Mouse (Mus musculus) megakaryocyte-erythroid progenitor cell, adult 5-6 weeks (primary cell): ENCODE measurements around the gene Bicc1. TPM values are rescaled to one million over a fixed set of nuclear protein-coding genes. Genes with fewer than 3 reads are reported as not detected.

ENCODE experiments used
- ATAC-seq: replicated peaks from 2 replicates; pipeline ENCODE4 v1.8.0; 2016; ENCODE audit warnings: mild to moderate bottlenecking, inconsistent platforms; ENCODE audit not compliant: severe bottlenecking, poor library complexity, low FRiP score, low TSS enrichment
- total RNA-seq, 2 experiments: library from RNA; stranded (forward) in 1 of 2; stranded (reverse) in 1 of 2; fragments of 200-1000, 215-1000 nt in 1 of 2; fragments of >200 nt in 1 of 2; fragmentation: Nextera tagmentation in 1 of 2; gene quantifications; 2 replicates each; pipeline ENCODE4 v1.2.3; 2014 to 2017

Bicc1 gene
- total RNA-seq, 2 experiments from 2014 or later = not detected

DNA sequence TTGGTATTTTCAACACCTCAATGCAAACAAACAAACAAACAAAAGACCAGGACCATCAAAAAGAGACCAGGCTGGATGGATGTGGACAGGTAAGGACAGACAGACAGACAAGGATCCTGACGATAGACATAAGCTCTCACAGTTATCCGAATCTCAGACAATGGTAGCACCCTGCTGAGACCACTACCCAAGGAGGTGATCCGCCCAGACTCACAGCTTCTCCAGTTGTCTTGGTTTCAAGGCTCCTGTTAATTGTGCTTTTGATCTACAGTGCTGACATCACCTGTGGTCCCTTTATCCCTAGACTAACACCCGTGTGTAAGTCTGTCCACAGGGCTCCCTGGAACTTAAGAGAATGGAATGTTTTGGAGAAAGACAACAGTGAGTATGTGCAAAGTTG lies 9.7 kb upstream of the Bicc1 start:
- ATAC-seq = no peak

GRCm38 (mm10) chr10:71160449-71160848 lies 949 bp upstream of the Bicc1 start:
- ATAC-seq = no peak

GRCm38 (mm10) chr10:71158940-71159675 lies 392 bp downstream of the Bicc1 start:
- no peak for ATAC-seq

DNA sequence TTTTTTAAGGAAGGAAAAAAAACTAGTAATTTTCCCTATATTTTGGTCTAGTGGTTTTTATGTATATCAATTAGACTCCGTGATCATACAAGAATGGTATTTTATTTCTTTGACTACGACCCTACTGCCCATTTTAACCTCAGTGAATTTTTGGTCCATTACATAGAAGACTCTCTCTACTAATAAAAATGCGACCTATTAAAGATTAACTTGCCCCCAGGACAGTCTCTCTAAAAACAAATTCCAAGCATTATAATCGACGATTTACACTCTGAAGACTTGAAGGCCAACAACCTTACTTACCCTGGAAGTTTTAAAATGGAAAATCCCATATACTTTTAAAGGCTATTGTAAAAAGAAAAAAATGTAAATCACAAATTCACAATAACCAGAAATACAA lies 2.9 kb downstream of the Bicc1 start:
- no peak for ATAC-seq

DNA sequence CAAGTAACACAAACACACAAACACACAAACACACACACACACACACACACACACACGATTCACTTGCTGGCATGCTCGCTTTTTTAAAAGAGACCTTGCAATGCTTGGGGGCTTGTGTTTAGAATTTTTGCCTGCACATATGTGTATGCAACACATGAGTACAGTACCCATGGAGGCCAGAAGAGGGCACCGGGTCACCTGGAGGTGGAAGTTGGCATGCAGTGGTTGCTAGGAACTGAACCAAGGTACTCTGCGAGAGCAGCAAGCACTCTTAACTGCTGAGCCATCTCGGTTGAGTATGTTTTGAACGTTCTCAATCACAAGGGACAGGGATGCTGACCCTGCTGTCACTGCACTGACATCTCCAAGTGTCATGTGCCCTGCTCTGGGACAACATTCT lies 5.9 kb downstream of the Bicc1 start:
- ATAC-seq = no peak

DNA sequence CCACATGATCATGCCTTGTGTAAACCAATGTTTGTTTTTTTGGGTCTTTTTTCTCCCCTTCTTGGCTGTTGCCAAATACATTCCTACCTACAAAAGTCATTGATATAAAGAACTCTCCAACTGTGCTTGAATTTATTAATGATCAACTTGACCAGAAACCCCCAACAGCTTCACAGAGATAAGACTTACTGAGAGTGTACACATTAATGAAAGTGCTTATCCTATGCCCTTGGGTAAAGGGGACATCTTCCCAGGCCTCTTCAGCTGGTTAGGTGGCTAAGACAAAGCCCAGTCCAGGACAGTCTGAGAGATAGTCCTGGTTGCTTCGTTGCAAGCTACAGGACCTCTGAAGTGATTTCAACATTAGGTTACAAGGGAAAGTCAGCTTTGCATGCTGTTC lies 6.4 kb downstream of the Bicc1 start:
- no peak for ATAC-seq

GRCm38 (mm10) chr10:71150486-71150885 lies 9.0 kb downstream of the Bicc1 start:
- ATAC-seq = no peak

- no peak for ATAC-seq
These were observed 10.4 kb downstream of the Bicc1 start for GRCm38 (mm10) chr10:71148951-71149603.

DNA sequence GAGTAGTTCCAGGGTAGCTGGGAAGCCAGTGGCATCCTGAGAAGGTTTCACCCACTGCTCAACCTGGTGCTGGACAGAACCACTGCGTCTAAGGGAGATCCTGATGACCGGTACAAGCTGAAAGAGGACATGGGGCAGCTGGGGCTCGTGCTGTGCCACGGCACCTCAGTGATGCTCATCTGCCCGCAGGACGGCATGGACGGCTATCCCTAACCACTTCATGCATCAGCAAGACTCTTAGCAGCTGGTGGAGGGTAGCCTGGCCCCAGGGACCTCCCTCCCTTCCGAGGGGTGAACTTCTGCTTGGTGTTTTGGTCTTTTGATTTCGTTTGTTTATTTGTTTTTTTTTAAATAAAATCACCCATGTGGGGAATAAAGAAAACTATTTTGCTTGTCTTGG lies 11.3 kb downstream of the Bicc1 start:
- no peak for ATAC-seq

- ATAC-seq = no peak
These were observed 12.6 kb downstream of the Bicc1 start for GRCm38 (mm10) chr10:71146681-71147615.

DNA sequence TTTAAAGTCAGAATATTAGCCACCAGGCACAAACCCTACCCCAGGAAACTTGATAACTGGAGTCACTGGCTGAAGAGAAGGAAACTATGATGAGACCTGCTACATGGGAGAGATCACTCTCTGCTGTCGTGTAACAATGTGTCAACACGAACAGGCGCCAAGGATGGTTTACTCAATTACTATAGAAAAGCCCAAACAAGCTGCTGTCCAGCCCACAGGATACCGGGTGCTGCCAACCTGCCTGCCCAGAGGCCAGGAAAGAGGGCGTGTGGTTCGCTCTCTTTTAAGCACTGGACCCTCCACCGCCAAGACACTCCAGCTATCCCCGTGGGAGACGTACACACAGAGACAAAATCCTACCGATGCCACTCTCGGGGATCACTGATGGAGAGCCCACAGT lies 13.7 kb downstream of the Bicc1 start:
- ATAC-seq = no peak

DNA sequence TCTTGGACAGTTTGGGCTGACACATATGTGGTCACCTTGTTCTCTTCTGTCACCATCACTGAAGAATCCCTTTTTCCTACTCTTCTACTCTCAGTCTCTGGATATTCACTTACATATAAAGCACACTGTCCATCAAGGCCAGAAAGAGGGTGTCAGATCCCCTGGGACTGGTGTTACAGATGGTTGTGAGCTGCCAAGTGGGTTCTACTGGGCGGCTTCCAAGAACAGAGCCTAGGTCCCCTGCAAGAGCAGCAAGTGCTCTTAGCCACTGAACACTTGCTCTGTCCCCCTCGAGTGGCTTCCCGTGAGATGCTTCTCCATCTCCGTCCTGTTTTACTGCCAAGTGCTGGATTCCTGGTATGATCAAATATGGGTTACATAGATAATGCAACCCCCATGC lies 15.3 kb downstream of the Bicc1 start:
- ATAC-seq = no peak

GRCm38 (mm10) chr10:71142568-71142967 lies 16.9 kb downstream of the Bicc1 start:
- no peak for ATAC-seq

DNA sequence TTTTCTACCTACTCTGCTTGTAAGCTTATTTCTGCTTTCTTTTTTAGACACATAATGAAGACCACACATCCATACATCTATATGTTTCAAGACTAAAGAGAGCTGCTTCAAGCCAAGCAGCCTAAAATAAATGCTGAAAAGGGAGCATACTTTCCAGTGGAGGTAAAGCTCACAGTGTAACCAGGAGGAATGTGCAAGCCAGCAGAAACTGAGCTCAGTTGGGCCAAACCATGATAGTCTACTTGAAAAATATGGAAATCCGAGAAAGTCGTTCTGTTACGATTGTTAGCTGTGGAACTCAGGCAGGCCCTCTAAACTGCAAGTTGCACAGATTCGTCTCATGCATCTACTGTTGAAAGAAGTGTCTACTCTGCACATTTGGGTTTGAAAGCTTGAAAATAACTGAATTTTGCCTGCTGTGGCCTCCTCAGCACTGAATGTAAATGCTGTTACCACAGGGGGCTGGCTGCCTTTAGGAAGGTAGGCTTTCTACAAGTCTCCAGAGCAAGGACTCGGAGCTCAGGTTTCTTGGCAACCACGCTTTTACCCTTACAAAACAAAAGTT lies 19.1 kb downstream of the Bicc1 start:
- ATAC-seq = no peak

DNA sequence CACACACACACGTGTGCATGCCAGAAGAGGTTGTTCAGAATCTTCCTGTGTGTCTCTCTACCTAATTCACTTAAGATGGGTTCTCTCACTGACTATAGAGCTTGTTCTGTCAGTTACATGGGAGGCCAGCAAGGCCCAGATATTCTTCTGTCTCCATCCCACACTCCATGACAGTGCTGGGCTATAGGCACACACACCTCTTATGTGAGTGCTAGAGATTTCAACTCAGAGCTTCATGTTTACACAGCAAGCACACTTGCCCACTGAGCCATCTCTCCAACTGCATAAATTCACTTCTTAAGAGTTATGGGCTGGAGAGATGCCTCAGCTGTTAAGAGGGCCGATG lies 20.7 kb downstream of the Bicc1 start:
- ATAC-seq = no peak

DNA sequence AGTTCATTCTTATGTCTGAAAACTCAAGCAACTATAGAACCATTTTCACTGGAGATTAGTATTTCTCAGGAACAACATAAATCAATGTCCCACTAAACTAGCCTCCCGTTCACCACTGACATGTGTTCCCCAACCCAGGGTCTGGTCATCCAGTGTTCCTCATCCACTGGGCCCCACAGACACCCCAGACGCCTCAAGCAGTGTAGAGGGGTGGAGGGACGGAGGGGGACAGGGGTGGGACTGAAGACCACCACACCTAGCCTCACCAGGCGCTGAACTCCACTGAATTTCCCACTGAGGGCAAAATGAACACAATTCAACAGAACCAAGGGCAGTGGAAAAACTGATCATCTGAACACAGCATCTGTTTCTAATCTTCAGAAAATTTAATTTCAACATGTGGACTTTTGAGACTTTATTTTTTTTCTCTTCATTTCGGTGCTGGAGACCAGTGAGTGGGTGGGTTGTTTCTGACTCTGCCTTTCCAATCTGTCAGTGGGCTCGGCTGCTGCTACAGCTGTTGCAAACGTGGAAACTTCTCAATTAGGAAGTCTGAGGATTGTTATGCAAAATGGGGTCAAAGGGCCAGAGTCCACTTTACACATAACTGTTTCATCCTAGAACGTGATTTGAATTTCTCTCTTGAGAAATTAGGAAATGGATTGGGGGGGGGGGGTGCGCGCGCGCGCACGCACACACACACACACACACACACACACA lies 21.2 kb downstream of the Bicc1 start:
- no peak for ATAC-seq

GRCm38 (mm10) chr10:71137606-71138005 lies 21.9 kb downstream of the Bicc1 start:
- ATAC-seq = no peak

DNA sequence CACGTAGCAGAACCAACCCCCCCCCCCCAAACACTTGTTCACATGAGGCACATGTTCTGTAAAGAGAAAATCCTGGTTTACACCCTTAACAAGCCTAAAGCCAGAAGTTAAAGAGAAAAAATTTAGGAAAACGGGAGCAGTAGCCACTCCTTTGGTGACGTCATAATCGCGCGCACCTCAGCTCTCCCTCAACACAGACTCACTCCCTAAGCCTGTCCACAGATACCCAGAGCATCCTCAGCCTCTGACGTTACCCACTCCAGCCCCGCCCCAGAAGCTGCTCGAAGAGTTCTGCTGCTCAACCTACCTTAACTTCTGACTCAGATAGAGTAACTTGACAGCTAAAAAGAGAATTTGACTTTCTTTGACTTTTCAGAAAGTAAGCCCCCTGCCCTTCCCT lies 28.2 kb downstream of the Bicc1 start:
- ATAC-seq = no peak

- ATAC-seq = no peak
These were observed 29.2 kb downstream of the Bicc1 start for GRCm38 (mm10) chr10:71130261-71130660.

DNA sequence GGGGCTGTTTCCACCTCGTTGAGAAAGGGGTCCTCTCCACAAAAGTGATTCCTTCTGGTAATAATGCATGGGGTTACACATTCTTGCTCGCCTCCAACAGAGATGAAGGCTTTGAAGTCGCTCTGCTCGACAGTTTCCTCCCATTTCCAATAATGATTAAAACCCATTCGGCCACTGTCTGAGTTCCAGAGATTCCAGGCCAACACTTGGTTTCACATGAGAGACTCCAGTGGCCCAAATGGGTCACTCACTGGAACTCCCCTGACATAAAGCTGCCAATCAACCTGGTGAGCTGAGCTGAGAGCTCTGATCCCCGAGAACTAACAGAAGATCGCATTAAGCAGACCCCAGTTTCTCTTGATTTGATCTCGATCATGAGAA lies 31.6 kb downstream of the Bicc1 start:
- no peak for ATAC-seq
